Mouse (Mus musculus): ENCODE data around the gene Atrnl1.

DNA sequence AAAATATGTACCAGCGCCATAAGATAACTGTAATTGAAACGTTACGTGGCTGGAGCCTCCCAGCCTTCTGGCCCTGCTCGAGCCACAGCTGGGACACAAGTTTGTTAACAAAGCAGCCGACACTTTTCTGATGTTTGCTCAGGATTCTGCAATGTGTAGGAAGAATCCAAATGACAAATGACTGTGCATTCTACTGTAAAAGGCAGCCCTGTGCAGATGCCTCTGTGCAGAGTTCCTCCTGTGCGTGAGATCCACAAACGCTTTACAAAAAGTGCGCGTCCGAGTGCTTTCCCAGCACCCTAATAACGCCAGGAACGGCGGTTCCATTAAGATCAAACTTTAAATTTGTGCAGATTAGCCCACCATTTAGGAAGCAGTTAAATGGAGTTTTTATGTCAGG is 260.0 kb downstream of the Atrnl1 start:
- TF ChIP-seq CTCF (IDR thresholded peaks at IDR 0.05; ENCODE audit: low read depth, low read length) = no peak
- no peak for TF ChIP-seq POLR2A (IDR thresholded peaks at IDR 0.05; ENCODE audit: borderline replicate concordance, low read depth, low read length)
